Mouse (Mus musculus) ES-E14 (cell line): Measurements from ENCODE around the gene Olfr275. TPM values are rescaled to one million over a fixed set of nuclear protein-coding genes. Genes with fewer than 3 reads are reported as not detected.

ENCODE experiments used
- DNase-seq: peaks from one replicate; pipeline ENCODE4 v3.0.0-alpha.2; 2013; ENCODE audit warnings: low read depth, low spot score
- H3K27ac ChIP-seq: 2 replicates; pipeline ENCODE4 v1.5.1; 2012; ENCODE audit warnings: low read depth, mild to moderate bottlenecking, low read length, moderate library complexity, mixed read lengths; ENCODE audit not compliant: poor library complexity, insufficient read depth, severe bottlenecking
- H3K36me3 ChIP-seq: 2 replicates; pipeline ENCODE4 v1.6.1; 2012; ENCODE audit warnings: mild to moderate bottlenecking, low read length, moderate library complexity, mixed read lengths; ENCODE audit not compliant: control insufficient read depth, poor library complexity, insufficient read depth, severe bottlenecking
- H3K4me1 ChIP-seq, 2 experiments: fragments of 150-350 bp in 1 of 2; sonication (generic) in 1 of 2; 2 replicates each; pipeline ENCODE4 v1.6.1; 2012; ENCODE audit warnings: low read length in 2 of 2, mild to moderate bottlenecking in 1 of 2, mixed read lengths in 1 of 2; ENCODE audit not compliant: control insufficient read depth in 2 of 2, insufficient read depth in 2 of 2, poor library complexity in 1 of 2
- H3K4me3 ChIP-seq, 2 experiments: fragments of 150-350 bp in 1 of 2; sonication (generic) in 1 of 2; 2 replicates each; pipeline ENCODE4 v1.5.1; 2012; ENCODE audit warnings: low read length in 2 of 2, low read depth in 1 of 2, mild to moderate bottlenecking in 1 of 2, mixed read lengths in 1 of 2; ENCODE audit not compliant: insufficient read depth in 1 of 2, poor library complexity in 1 of 2, severe bottlenecking in 1 of 2
- H3K9ac ChIP-seq: 2 replicates; pipeline ENCODE4 v1.6.1; 2012; ENCODE audit warnings: low read depth, mild to moderate bottlenecking, low read length, mixed read lengths; ENCODE audit not compliant: poor library complexity, insufficient read depth, severe bottlenecking
- H3K9me3 ChIP-seq: fragments of 150-350 bp; sonication (generic); 2 replicates; pipeline ENCODE4 v1.6.1; 2012; ENCODE audit warnings: low read depth, mild to moderate bottlenecking, low read length; ENCODE audit not compliant: control insufficient read depth, insufficient read depth
- CHD2 ChIP-seq: IDR thresholded peaks from 2 replicates; pipeline ENCODE4 v1.6.1; 2014; ENCODE audit warnings: mild to moderate bottlenecking, low read depth, low read length, inconsistent platforms
- HCFC1 ChIP-seq: IDR thresholded peaks from 2 replicates; pipeline ENCODE4 v1.6.1; 2012; ENCODE audit warnings: low read length, inconsistent platforms, borderline replicate concordance; ENCODE audit not compliant: insufficient read depth
- MAFK ChIP-seq: IDR thresholded peaks from 2 replicates; pipeline ENCODE4 v1.6.1; 2014; ENCODE audit warnings: mild to moderate bottlenecking, low read depth, low read length, inconsistent platforms; ENCODE audit not compliant: insufficient read depth
- ZC3H11A ChIP-seq: IDR thresholded peaks from 2 replicates; pipeline ENCODE4 v1.6.1; 2012; ENCODE audit warnings: low read depth, mild to moderate bottlenecking, inconsistent platforms, low read length, borderline replicate concordance
- ZNF384 ChIP-seq: IDR thresholded peaks from 2 replicates; pipeline ENCODE4 v1.6.1; 2012; ENCODE audit warnings: low read depth, low read length, inconsistent platforms
- in situ Hi-C, 2 experiments: fragments of 600-800 bp; cut with MboI; formaldehyde crosslinking; loops; one replicate each; pipeline ENCODE4 v1.15.1; 2025; ENCODE audit warnings: low sequenced_read_pairs in 2 of 2, inconsistent platforms in 1 of 2; ENCODE audit not compliant: unreplicated experiment in 2 of 2
- total RNA-seq: library from RNA; depleted of rRNA; stranded (reverse); fragments of 300-350 nt; gene quantifications from 2 replicates; pipeline ENCODE4 v1.2.3, GENCODE M21; 2012; rRNA removed

The Olfr275 gene
- total RNA-seq, result not detected in 2 replicates

DNA sequence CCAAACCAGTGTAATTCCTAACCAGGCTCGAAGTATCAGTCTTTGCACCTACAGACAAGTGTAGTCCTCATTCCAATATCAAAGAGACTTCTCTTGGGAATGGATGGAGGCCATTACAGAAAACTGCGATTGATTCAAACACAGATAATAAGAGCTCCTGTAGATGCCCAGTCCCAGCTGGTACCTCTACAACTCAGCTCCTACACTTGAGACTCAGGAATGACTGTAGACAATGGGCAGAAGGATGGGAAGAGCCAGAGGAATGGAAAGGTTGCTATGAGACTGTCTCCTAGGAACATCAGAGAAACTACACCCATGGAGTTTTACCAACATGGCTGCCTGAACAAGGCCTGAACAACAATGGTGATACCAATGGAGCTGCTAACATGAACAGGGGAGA, at the start of gene Olfr275:
Gene Olfr275, plus strand, starts transcription at position 301 of the 400 bp plus-strand sequence.
- TF ChIP-seq HCFC1 (no peak), CHD2 (no peak), MAFK (no peak), ZNF384 (no peak), ZC3H11A (no peak)
- in situ Hi-C loops, result no loop called here

DNA sequence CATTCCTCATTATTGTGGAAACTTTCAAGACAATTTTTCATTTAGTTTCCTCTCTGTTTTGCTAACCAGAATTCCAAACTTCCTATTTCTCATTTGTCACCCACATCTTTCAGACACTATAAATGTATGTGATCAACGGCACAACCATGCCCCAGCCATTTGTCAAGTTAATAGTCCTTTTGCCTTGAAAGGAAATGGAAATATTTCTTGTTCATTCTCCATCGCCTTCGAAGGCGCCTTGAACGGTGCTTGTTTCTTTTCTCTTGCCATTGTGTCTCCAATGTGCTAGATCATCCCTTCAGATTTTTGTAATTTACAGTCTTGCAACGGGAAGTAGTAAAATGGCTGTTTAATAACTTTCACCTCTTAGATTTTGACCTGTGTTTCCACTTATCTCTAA, 48.8 kb upstream of the Olfr275 start:
- no peak for DNase-seq
- TF ChIP-seq CHD2, result no peak
- no peak for TF ChIP-seq ZC3H11A
- no peak for TF ChIP-seq ZNF384
- TF ChIP-seq MAFK, result no peak
- no peak for TF ChIP-seq HCFC1

More for the DNA sequence above, at the start of gene Olfr275:
- no peaks in the 10 kb centered on the region for H3K4me1 ChIP-seq
- no peak for DNase-seq
- H3K9me3 ChIP-seq, result no peaks in the 10 kb centered on the region
- H3K36me3 ChIP-seq, result no peaks in the 10 kb centered on the region
- no peak within 1 kb of the TSS for H3K27ac ChIP-seq
- no peak within 1 kb of the TSS for H3K9ac ChIP-seq
- H3K4me3 ChIP-seq, result no peak within 1 kb of the TSS

GRCm38 (mm10) chr4:52772186-52772585, 42.2 kb upstream of the Olfr275 start:
- Histone ChIP-seq H3K4me3 (no peak overlapping the region), H3K4me1 (no peaks in the 10 kb centered on the region), H3K36me3 (no peaks in the 10 kb centered on the region), H3K9me3 (no peaks in the 10 kb centered on the region), H3K27ac (no peak overlapping the region), H3K9ac (no peak overlapping the region)
- TF ChIP-seq HCFC1 (no peak), ZC3H11A (no peak), ZNF384 (no peak), MAFK (no peak), CHD2 (no peak)
- DNase-seq, result no peak
- in situ Hi-C loops, result no loop called here

More for the DNA sequence above, 48.8 kb upstream of the Olfr275 start:
- in situ Hi-C loops, result no loop called here
- H3K27ac ChIP-seq, result no peak overlapping the region
- H3K36me3 ChIP-seq, result no peaks in the 10 kb centered on the region
- H3K4me1 ChIP-seq, result no peaks in the 10 kb centered on the region
- no peak overlapping the region for H3K4me3 ChIP-seq
- H3K9ac ChIP-seq, result no peak overlapping the region
- H3K9me3 ChIP-seq, result no peaks in the 10 kb centered on the region

GRCm38 (mm10) chr4:52800013-52800412, 14.4 kb upstream of the Olfr275 start:
- H3K36me3 ChIP-seq, result no peaks in the 10 kb centered on the region
- in situ Hi-C loops, result no loop called here
- H3K4me3 ChIP-seq, result no peak overlapping the region
- no peak for TF ChIP-seq HCFC1
- no peak for TF ChIP-seq MAFK
- no peak for TF ChIP-seq CHD2
- TF ChIP-seq ZNF384, result no peak
- no peak for TF ChIP-seq ZC3H11A
- no peak for DNase-seq
- H3K4me1 ChIP-seq, result no peaks in the 10 kb centered on the region
- H3K9ac ChIP-seq, result no peak overlapping the region
- no peaks in the 10 kb centered on the region for H3K9me3 ChIP-seq
- no peak overlapping the region for H3K27ac ChIP-seq

- Histone ChIP-seq H3K4me1 (no peaks in the 10 kb centered on the region), H3K27ac (no peak overlapping the region), H3K36me3 (no peaks in the 10 kb centered on the region), H3K9me3 (no peaks in the 10 kb centered on the region), H3K9ac (no peak overlapping the region), H3K4me3 (no peak overlapping the region)
- DNase-seq, result no peak
- TF ChIP-seq HCFC1 (no peak), ZNF384 (peak; percentile 97)
- in situ Hi-C loops, result no loop called here
Measured at GRCm38 (mm10) chr4:52811871-52812270, 2.5 kb upstream of the Olfr275 start.
